Mouse (Mus musculus) E14TG2a.4 (cell line): ENCODE data around the gene Erbb4.

Experiments used
- H3K27me3 ChIP-seq: 2 replicates; pipeline ENCODE4 v1.6.1; 2014; ENCODE audit warnings: low read length, control low read depth; ENCODE audit not compliant: insufficient read depth
- H3K36me3 ChIP-seq: 2 replicates; pipeline ENCODE4 v1.6.1; 2014; ENCODE audit warnings: low read length, control low read depth; ENCODE audit not compliant: insufficient read depth
- H3K4me1 ChIP-seq: replicated peaks from 2 replicates; pipeline ENCODE4 v1.6.1; 2014; ENCODE audit warnings: low read depth, low read length, control low read depth
- H3K4me3 ChIP-seq: replicated peaks from 2 replicates; pipeline ENCODE4 v1.5.1; 2014; ENCODE audit warnings: mild to moderate bottlenecking, low read length
- H3K9me3 ChIP-seq: 2 replicates; pipeline ENCODE4 v1.6.1; 2014; ENCODE audit warnings: low read length, control low read depth
- CTCF ChIP-seq: conservative IDR thresholded peaks from 2 replicates; pipeline ENCODE4 v1.5.1; 2014; ENCODE audit warnings: low read length
- NANOG ChIP-seq: IDR thresholded peaks from 2 replicates; pipeline ENCODE4 v1.6.1; 2014; ENCODE audit warnings: borderline replicate concordance, low read length, mixed read lengths
- POU5F1 ChIP-seq: IDR thresholded peaks from 2 replicates; pipeline ENCODE4 v1.6.1; 2014; ENCODE audit warnings: low read length, borderline replicate concordance

Erbb4 gene

GRCm38 (mm10) chr1:69106937-69107461 lies 860 bp downstream of the Erbb4 start:
- Histone ChIP-seq H3K4me1 (peaks cover 19% of the 10 kb centered on the region), H3K4me3 (peak overlapping the region; percentile 75), H3K27me3 (peaks cover 48% of the 10 kb centered on the region), H3K36me3 (no peaks in the 10 kb centered on the region), H3K9me3 (no peaks in the 10 kb centered on the region)
- TF ChIP-seq CTCF: no peak
- TF ChIP-seq NANOG: no peak
- no peak for TF ChIP-seq POU5F1

GRCm38 (mm10) chr1:69106322-69106761 lies 1.5 kb downstream of the Erbb4 start:
- H3K9me3 ChIP-seq: no peaks in the 10 kb centered on the region
- peaks cover 19% of the 10 kb centered on the region for H3K4me1 ChIP-seq
- H3K4me3 ChIP-seq: peak overlapping the region; percentile 60
- H3K36me3 ChIP-seq: no peaks in the 10 kb centered on the region
- peaks cover 48% of the 10 kb centered on the region for H3K27me3 ChIP-seq
- TF ChIP-seq CTCF (no peak), POU5F1 (no peak), NANOG (no peak)

GRCm38 (mm10) chr1:69105493-69106321 lies 2.2 kb downstream of the Erbb4 start:
- H3K27me3 ChIP-seq: peaks cover 48% of the 10 kb centered on the region
- no peaks in the 10 kb centered on the region for H3K36me3 ChIP-seq
- H3K9me3 ChIP-seq: no peaks in the 10 kb centered on the region
- peak overlapping the region; percentile 60 for H3K4me3 ChIP-seq
- peaks cover 19% of the 10 kb centered on the region for H3K4me1 ChIP-seq
- TF ChIP-seq POU5F1 (no peak; the same call in 1 of the 2 replicates), CTCF (no peak), NANOG (no peak)

DNA sequence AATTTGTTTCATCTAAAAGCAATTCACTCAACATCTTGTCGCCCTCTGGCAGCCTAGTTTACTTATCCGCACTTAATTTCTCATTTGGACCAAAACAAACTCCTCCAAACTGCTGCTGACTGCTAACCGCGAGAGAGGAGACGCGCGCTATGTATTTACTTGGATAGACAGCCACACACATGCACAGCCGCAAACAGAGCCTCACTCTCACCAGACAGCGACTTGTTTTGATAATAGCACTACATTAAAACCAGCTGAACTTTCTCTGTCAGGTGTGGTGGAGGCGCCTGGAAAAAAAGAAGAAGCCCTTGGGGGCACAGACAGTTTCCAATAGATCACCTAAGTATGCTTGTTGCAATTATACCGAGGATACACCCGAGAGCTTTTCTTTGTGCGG lies 2.8 kb downstream of the Erbb4 start:
- TF ChIP-seq NANOG (no peak), CTCF (no peak), POU5F1 (no peak)
- H3K36me3 ChIP-seq: no peaks in the 10 kb centered on the region
- H3K4me1 ChIP-seq: peaks cover 19% of the 10 kb centered on the region
- H3K9me3 ChIP-seq: no peaks in the 10 kb centered on the region
- peaks cover 48% of the 10 kb centered on the region for H3K27me3 ChIP-seq
- peak overlapping the region; percentile 60; the same call in 1 of the 2 replicates for H3K4me3 ChIP-seq

GRCm38 (mm10) chr1:69103211-69103706 lies 4.6 kb downstream of the Erbb4 start:
- H3K4me1 ChIP-seq: peaks cover 19% of the 10 kb centered on the region
- no peaks in the 10 kb centered on the region for H3K9me3 ChIP-seq
- H3K27me3 ChIP-seq: peaks cover 42% of the 10 kb centered on the region
- no peak overlapping the region for H3K4me3 ChIP-seq
- no peaks in the 10 kb centered on the region for H3K36me3 ChIP-seq
- TF ChIP-seq CTCF (no peak), NANOG (no peak), POU5F1 (no peak)

- H3K4me3 ChIP-seq: no peak overlapping the region
- no peaks in the 10 kb centered on the region for H3K36me3 ChIP-seq
- peaks cover 26% of the 10 kb centered on the region for H3K27me3 ChIP-seq
- TF ChIP-seq CTCF (no peak), POU5F1 (no peak), NANOG (no peak)
- peaks cover 19% of the 10 kb centered on the region for H3K4me1 ChIP-seq
- no peaks in the 10 kb centered on the region for H3K9me3 ChIP-seq
Measured at GRCm38 (mm10) chr1:69101670-69102069, 6.2 kb downstream of the Erbb4 start.

GRCm38 (mm10) chr1:69093052-69093451 lies 14.8 kb downstream of the Erbb4 start:
- H3K9me3 ChIP-seq: no peaks in the 10 kb centered on the region
- no peak overlapping the region for H3K4me3 ChIP-seq
- TF ChIP-seq CTCF (no peak), NANOG (no peak), POU5F1 (no peak)

DNA sequence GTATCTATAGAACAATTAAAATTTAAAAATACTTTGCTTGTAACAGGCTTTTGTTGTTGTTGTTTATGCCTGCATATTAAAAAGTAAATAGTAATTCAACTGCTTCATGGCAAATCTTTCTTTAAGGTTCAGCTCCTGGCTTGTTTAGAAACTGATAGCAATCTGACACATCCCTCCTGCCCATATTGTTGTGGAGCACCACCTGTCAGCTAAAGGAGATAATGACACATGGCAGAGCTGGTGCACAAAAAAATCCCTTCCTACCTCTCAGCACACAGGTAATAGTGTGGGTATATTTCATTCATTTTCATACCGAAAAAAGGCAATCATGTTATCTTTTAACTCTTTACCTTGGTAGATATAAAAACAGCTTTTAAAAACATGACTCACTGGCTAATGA lies 18.5 kb downstream of the Erbb4 start:
- H3K27me3 ChIP-seq: no peaks in the 10 kb centered on the region
- no peaks in the 10 kb centered on the region for H3K4me1 ChIP-seq
- TF ChIP-seq CTCF (no peak), NANOG (no peak), POU5F1 (no peak)
- no peaks in the 10 kb centered on the region for H3K9me3 ChIP-seq
- no peaks in the 10 kb centered on the region for H3K36me3 ChIP-seq
- H3K4me3 ChIP-seq: no peak overlapping the region

More at GRCm38 (mm10) chr1:69093052-69093451, 14.8 kb downstream of the Erbb4 start:
- Histone ChIP-seq H3K4me1 (no peaks in the 10 kb centered on the region), H3K36me3 (no peaks in the 10 kb centered on the region), H3K27me3 (no peaks in the 10 kb centered on the region)

DNA sequence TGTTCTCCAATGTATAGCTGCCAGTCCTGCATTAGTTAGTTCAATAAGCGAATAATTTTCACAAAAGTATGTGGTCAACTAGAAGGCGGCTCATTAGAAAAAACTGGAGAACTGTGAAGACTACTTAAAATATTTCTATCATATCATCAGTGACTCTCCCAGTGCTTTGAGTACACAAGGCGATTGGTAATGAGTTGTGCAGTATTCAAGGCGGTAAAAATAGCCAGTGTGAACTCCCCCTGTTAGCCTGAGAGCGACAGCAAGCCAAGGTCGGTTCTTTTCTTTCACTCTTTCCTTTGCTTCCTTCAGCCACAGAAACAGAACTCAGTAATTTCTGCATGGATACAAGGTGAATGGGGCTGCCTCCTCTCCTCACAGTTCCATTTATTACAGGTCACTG lies 22.1 kb downstream of the Erbb4 start:
- Histone ChIP-seq H3K4me3 (no peak overlapping the region), H3K4me1 (no peaks in the 10 kb centered on the region), H3K27me3 (no peaks in the 10 kb centered on the region), H3K9me3 (no peaks in the 10 kb centered on the region), H3K36me3 (no peaks in the 10 kb centered on the region)
- TF ChIP-seq CTCF (no peak), POU5F1 (no peak), NANOG (no peak)
